Mouse (Mus musculus): ENCODE measurements at regions not wholly inside any gene's neighbourhood (a gene's known extent, or its start where the extent isn't known, plus 50 kb on each side); places are given as distances from the start of the nearest gene placed in this dataset.
A peak's percentile ranks its signal among the peaks of the same experiment; 100 is the strongest.
"Not testable (repeated sequence)": the region's sequence is repeated elsewhere in the genome, so short reads cannot be mapped to it uniquely, and the experiment has no call there.

GRCm38 (mm10) chr12:48387724-48388123, 994.7 kb upstream of the Foxg1 start:
- no peak overlapping the region for H3K4me3 ChIP-seq
- 75% methylated on average over 4 of the region's 4 CpGs for WGBS
- ATAC-seq (replicated peaks): no peak; the same call in 1 of the 2 replicates
- H3K27me3 ChIP-seq (replicated peaks): no peaks in the 10 kb centered on the region
- no peak overlapping the region for H3K27ac ChIP-seq
- H3K36me3 ChIP-seq (replicated peaks): no peaks in the 10 kb centered on the region
- no peaks in the 10 kb centered on the region for H3K4me1 ChIP-seq
- H3K9ac ChIP-seq: no peak overlapping the region
- H3K9me3 ChIP-seq: no peaks in the 10 kb centered on the region
- H3K4me2 ChIP-seq: no peak overlapping the region

GRCm38 (mm10) chr12:48388192-48388812, 994.2 kb upstream of the Foxg1 start:
- no peak overlapping the region for H3K9ac ChIP-seq
- H3K27ac ChIP-seq: no peak overlapping the region
- no peaks in the 10 kb centered on the region for H3K36me3 ChIP-seq (replicated peaks)
- no peak overlapping the region for H3K4me3 ChIP-seq
- H3K4me1 ChIP-seq: no peaks in the 10 kb centered on the region
- 61% methylated on average over 5 of the region's 5 CpGs for WGBS
- H3K27me3 ChIP-seq (replicated peaks): no peaks in the 10 kb centered on the region
- H3K9me3 ChIP-seq: no peaks in the 10 kb centered on the region
- H3K4me2 ChIP-seq: no peak overlapping the region
- peak; percentile 75 for ATAC-seq (replicated peaks)

GRCm38 (mm10) chr12:48391008-48391407, 991.5 kb upstream of the Foxg1 start:
- no peak overlapping the region for H3K4me3 ChIP-seq
- H3K9ac ChIP-seq: no peak overlapping the region
- no peak for ATAC-seq (replicated peaks)
- no peaks in the 10 kb centered on the region for H3K36me3 ChIP-seq (replicated peaks)
- H3K4me1 ChIP-seq: no peaks in the 10 kb centered on the region
- H3K27me3 ChIP-seq (replicated peaks): no peaks in the 10 kb centered on the region
- H3K9me3 ChIP-seq: no peaks in the 10 kb centered on the region
- 65% methylated on average over 4 of the region's 4 CpGs for WGBS
- H3K27ac ChIP-seq: no peak overlapping the region
- H3K4me2 ChIP-seq: no peak overlapping the region

GRCm38 (mm10) chr12:48439333-48440046, 943.0 kb upstream of the Foxg1 start:
- Histone ChIP-seq H3K4me3 (no peak overlapping the region), H3K4me2 (no peak overlapping the region), H3K27ac (no peak overlapping the region), H3K36me3 (replicated peaks) (no peaks in the 10 kb centered on the region), H3K9me3 (no peaks in the 10 kb centered on the region), H3K9ac (no peak overlapping the region), H3K27me3 (replicated peaks) (no peaks in the 10 kb centered on the region), H3K4me1 (no peaks in the 10 kb centered on the region)
- no peak for ATAC-seq (replicated peaks)
- 83% methylated on average over 4 of the region's 4 CpGs for WGBS

- H3K4me3 ChIP-seq; H3K4me2 ChIP-seq; ATAC-seq (replicated peaks); H3K36me3 ChIP-seq (replicated peaks); H3K4me1 ChIP-seq; H3K27ac ChIP-seq; H3K9me3 ChIP-seq; H3K9ac ChIP-seq; H3K27me3 ChIP-seq (replicated peaks): not testable (repeated sequence)
- WGBS: 83% methylated on average over 3 of the region's 3 CpGs
Observed at GRCm38 (mm10) chr12:48448719-48449118, 933.7 kb upstream of the Foxg1 start.

- H3K4me1 ChIP-seq: peaks cover 7% of the 10 kb centered on the region; the same call in 1 of the 2 replicates
- no peaks in the 10 kb centered on the region for H3K9me3 ChIP-seq
- H3K4me3 ChIP-seq: no peak overlapping the region
- H3K4me2 ChIP-seq: no peak overlapping the region
- H3K27ac ChIP-seq: peak overlapping the region; percentile 39; the same call in 1 of the 2 replicates
- H3K36me3 ChIP-seq (replicated peaks): no peaks in the 10 kb centered on the region
- WGBS: 22% methylated on average over 2 of the region's 2 CpGs
- ATAC-seq (replicated peaks): peak; percentile 80
- H3K27me3 ChIP-seq (replicated peaks): no peaks in the 10 kb centered on the region
- no peak overlapping the region for H3K9ac ChIP-seq
Observed at GRCm38 (mm10) chr12:48462392-48462791, 920.1 kb upstream of the Foxg1 start.

- Histone ChIP-seq H3K4me1 (no peaks in the 10 kb centered on the region), H3K27me3 (replicated peaks) (no peaks in the 10 kb centered on the region), H3K9ac (no peak overlapping the region), H3K4me2 (no peak overlapping the region), H3K36me3 (replicated peaks) (no peaks in the 10 kb centered on the region), H3K9me3 (no peaks in the 10 kb centered on the region), H3K4me3 (no peak overlapping the region), H3K27ac (no peak overlapping the region)
- WGBS: 88% methylated on average over 3 of the region's 3 CpGs
- no peak for ATAC-seq (replicated peaks)
Observed at GRCm38 (mm10) chr12:48500735-48501134, 881.7 kb upstream of the Foxg1 start.

GRCm38 (mm10) chr12:48511594-48511993, 870.9 kb upstream of the Foxg1 start:
- no peak overlapping the region for H3K27ac ChIP-seq
- H3K4me3 ChIP-seq: no peak overlapping the region
- no peaks in the 10 kb centered on the region for H3K27me3 ChIP-seq (replicated peaks)
- ATAC-seq (replicated peaks): no peak
- no peaks in the 10 kb centered on the region for H3K36me3 ChIP-seq (replicated peaks)
- no peak overlapping the region for H3K4me2 ChIP-seq
- 86% methylated on average over 3 of the region's 3 CpGs for WGBS
- no peaks in the 10 kb centered on the region for H3K4me1 ChIP-seq
- H3K9ac ChIP-seq: no peak overlapping the region
- H3K9me3 ChIP-seq: no peaks in the 10 kb centered on the region

- ATAC-seq (replicated peaks): no peak
- H3K4me1 ChIP-seq: no peaks in the 10 kb centered on the region
- WGBS: 84% methylated on average over 3 of the region's 3 CpGs
Observed at GRCm38 (mm10) chr12:48512259-48512658, 870.2 kb upstream of the Foxg1 start.

GRCm38 (mm10) chr12:48521996-48522395, 860.5 kb upstream of the Foxg1 start:
- no peaks in the 10 kb centered on the region for H3K27me3 ChIP-seq (replicated peaks)
- H3K4me1 ChIP-seq: no peaks in the 10 kb centered on the region
- no peak overlapping the region for H3K4me3 ChIP-seq
- no peak overlapping the region for H3K9ac ChIP-seq
- H3K4me2 ChIP-seq: no peak overlapping the region
- no peaks in the 10 kb centered on the region for H3K9me3 ChIP-seq
- peak; percentile 50; the same call in 1 of the 2 replicates for ATAC-seq (replicated peaks)
- H3K36me3 ChIP-seq (replicated peaks): no peaks in the 10 kb centered on the region
- H3K27ac ChIP-seq: no peak overlapping the region
- WGBS: 50% methylated on average over 3 of the region's 3 CpGs

More at GRCm38 (mm10) chr12:48512259-48512658, 870.2 kb upstream of the Foxg1 start:
- Histone ChIP-seq H3K27ac (no peak overlapping the region), H3K9me3 (no peaks in the 10 kb centered on the region), H3K9ac (no peak overlapping the region), H3K4me3 (no peak overlapping the region), H3K36me3 (replicated peaks) (no peaks in the 10 kb centered on the region), H3K4me2 (no peak overlapping the region), H3K27me3 (replicated peaks) (no peaks in the 10 kb centered on the region)

- H3K4me3 ChIP-seq; H3K27ac ChIP-seq; ATAC-seq (replicated peaks); H3K9me3 ChIP-seq; H3K4me1 ChIP-seq; H3K36me3 ChIP-seq (replicated peaks); H3K27me3 ChIP-seq (replicated peaks); H3K9ac ChIP-seq; H3K4me2 ChIP-seq: not testable (repeated sequence)
- WGBS: 87% methylated on average over 20 of the region's 20 CpGs
Observed at GRCm38 (mm10) chr12:48559690-48560089, 822.8 kb upstream of the Foxg1 start.

GRCm38 (mm10) chr12:48604401-48605197, 777.9 kb upstream of the Foxg1 start:
- WGBS: 87% methylated on average over 5 of the region's 5 CpGs
- H3K27me3 ChIP-seq (replicated peaks): no peaks in the 10 kb centered on the region
- H3K4me2 ChIP-seq: no peak overlapping the region
- H3K36me3 ChIP-seq (replicated peaks): no peaks in the 10 kb centered on the region
- H3K9ac ChIP-seq: no peak overlapping the region
- no peaks in the 10 kb centered on the region for H3K4me1 ChIP-seq
- no peak for ATAC-seq (replicated peaks)
- no peaks in the 10 kb centered on the region for H3K9me3 ChIP-seq
- no peak overlapping the region for H3K27ac ChIP-seq
- no peak overlapping the region for H3K4me3 ChIP-seq

Data from midbrain, embryonic 15.5 days (tissue).